Mouse (Mus musculus) adrenal gland, adult 2 months (tissue): ENCODE measurements around the gene Gm14418. TPM values are rescaled to one million over a fixed set of nuclear protein-coding genes. Genes with fewer than 3 reads are reported as not detected.
"Not testable (repeated sequence)": the region's sequence is repeated elsewhere in the genome, so short reads cannot be mapped to it uniquely, and the experiment has no call there.

Experiments used
- DNase-seq: peaks from one replicate; pipeline ENCODE4 v3.0.0; 2021
- long read RNA-seq: library from polyadenylated mRNA; stranded (forward); transcript quantifications from one replicate; pipeline ENCODE4 v2.0.0, GENCODE M21; 2021
- polyA plus RNA-seq: library from polyadenylated mRNA; depleted of rRNA; stranded (reverse); fragments of >200 nt; gene quantifications from 2 replicates; pipeline ENCODE4 v1.2.3, GENCODE M21; 2012; rRNA removed
- total RNA-seq, 2 experiments: library from RNA; stranded (reverse); gene quantifications; 2 replicates each; pipeline ENCODE4 v1.2.3; 2021

The Gm14418 gene
- total RNA-seq (10 to 100 TPM; 16.2 to 28.2 TPM), polyA plus RNA-seq (not detected in 2 replicates)
- long read RNA-seq, partial matches to known transcripts, result 1 of 7 reads
- long read RNA-seq, other reads (novel, unspliced or antisense), result 6 of 7 reads

DNA sequence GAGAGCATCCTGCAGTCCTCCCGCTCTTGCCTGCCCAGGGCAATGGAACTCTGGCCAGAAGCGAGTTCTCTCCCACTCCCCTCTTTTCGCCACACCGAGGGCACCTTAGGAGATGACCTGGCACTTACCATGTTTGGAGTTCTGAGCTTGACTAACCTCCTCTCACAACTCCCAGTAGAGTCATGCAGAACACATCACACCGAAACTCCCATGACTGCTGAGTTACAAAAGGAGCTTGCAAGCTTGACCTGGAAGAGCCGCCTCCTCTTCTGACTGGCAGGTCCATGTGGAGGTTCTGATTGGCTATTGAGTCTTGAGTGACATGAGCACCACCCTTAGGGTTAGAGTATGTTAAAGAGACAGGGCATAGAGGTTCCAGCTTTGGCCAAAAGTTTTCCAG, at the start of gene Gm14418:
Gm14418 (minus strand) TSS at position 225 of the 400 bp plus-strand sequence.
- not testable (repeated sequence) for DNase-seq

Other genes starting within 250 kb of the Gm14418 start
- gene Gm14410, start 191.9 kb downstream of the Gm14418 start, total RNA-seq, result 10 to 100 TPM; 29.3 to 42.7 TPM
- 0.23 and 0.55 TPM in 2 replicates for gene Gm14410, start 191.9 kb downstream of the Gm14418 start, polyA plus RNA-seq
- gene Gm14409, start 131.3 kb downstream of the Gm14418 start, total RNA-seq, result 1 to 10 TPM; 1.2 to 2.5 TPM
- gene Gm14409, start 131.3 kb downstream of the Gm14418 start, polyA plus RNA-seq, result not detected in 2 replicates
- 1 to 10 TPM; 3.4 to 4.5 TPM for gene Gm14412, start 74.0 kb downstream of the Gm14418 start, total RNA-seq
- gene Gm14412, start 74.0 kb downstream of the Gm14418 start, polyA plus RNA-seq, result not detected in 2 replicates
- 10 to 100 TPM; 62.5 to 72.3 TPM for gene Zfp970, start 66.4 kb upstream of the Gm14418 start, total RNA-seq
- gene Zfp970, start 66.4 kb upstream of the Gm14418 start, polyA plus RNA-seq, result 0.22 and 0.30 TPM in 2 replicates
- 10 to 100 TPM; 66.2 to 94.9 TPM for gene Gm14403, start 99.9 kb upstream of the Gm14418 start, total RNA-seq
- gene Gm14403, start 99.9 kb upstream of the Gm14418 start, polyA plus RNA-seq, result 0.21 and 0.33 TPM in 2 replicates
- under 1 TPM in 1 of 2 experiments, not detected in 1; 0.93 TPM for gene Gm14406, start 179.9 kb upstream of the Gm14418 start, total RNA-seq
- not detected in 2 replicates for gene Gm14406, start 179.9 kb upstream of the Gm14418 start, polyA plus RNA-seq